Mouse (Mus musculus) mouse embryonic stem cell (cell line): ENCODE results near the gene Tbl1x.

Experiments used
- in situ Hi-C, 2 experiments: fragments of 300-500 bp; cut with MboI; formaldehyde crosslinking; loops; 1 replicate in 1 of 2; 3 replicates in 1 of 2; pipeline ENCODE4 v1.14.3; 2019 to 2020; ENCODE audit warnings: low sequenced_read_pairs in 2 of 2, low pct_unique_long_range_greater_than_20kb in 1 of 2, mixed read lengths in 1 of 2; ENCODE audit not compliant: unreplicated experiment in 1 of 2

Tbl1x gene

GRCm38 (mm10) chrX:77510371-77511300 lies at the start of gene Tbl1x:
Gene Tbl1x (plus strand): TSS chrX:77511013.
- in situ Hi-C loops, result loop anchor here in 1 of 2 experiments (10.0 kb wide), 1 partner anchor 114 kb away; no protein-coding TSS in a partner anchor

- in situ Hi-C loops, result no loop called here
Observed at GRCm38 (mm10) chrX:77469216-77469615, 41.6 kb upstream of the Tbl1x start.

- in situ Hi-C loops, result no loop called here
Observed at GRCm38 (mm10) chrX:77472858-77473257, 38.0 kb upstream of the Tbl1x start.

GRCm38 (mm10) chrX:77473511-77473910 lies 37.3 kb upstream of the Tbl1x start:
- in situ Hi-C loops, result no loop called here

- in situ Hi-C loops, result no loop called here
Observed at GRCm38 (mm10) chrX:77474551-77474950, 36.3 kb upstream of the Tbl1x start.

GRCm38 (mm10) chrX:77477526-77477925 lies 33.3 kb upstream of the Tbl1x start:
- in situ Hi-C loops, result no loop called here

GRCm38 (mm10) chrX:77487922-77488799 lies 22.7 kb upstream of the Tbl1x start:
- in situ Hi-C loops, result no loop called here

- in situ Hi-C loops, result no loop called here
Observed at GRCm38 (mm10) chrX:77490127-77490526, 20.7 kb upstream of the Tbl1x start.

GRCm38 (mm10) chrX:77509149-77509548 lies 1.7 kb upstream of the Tbl1x start:
- in situ Hi-C loops, result loop anchor here in 1 of 2 experiments (10.0 kb wide), 1 partner anchor 74 kb away; no protein-coding TSS in a partner anchor

- in situ Hi-C loops, result loop anchor here (10.0 kb wide), 2 partner anchors 75 to 115 kb away; no protein-coding TSS in a partner anchor
Observed at GRCm38 (mm10) chrX:77509776-77510175, 1.0 kb upstream of the Tbl1x start.

- in situ Hi-C loops, result loop anchor here in 1 of 2 experiments (10.0 kb wide), 1 partner anchor 113 kb away; no protein-coding TSS in a partner anchor
Observed at GRCm38 (mm10) chrX:77511301-77511993, 634 bp downstream of the Tbl1x start.

- in situ Hi-C loops, result loop anchor here in 1 of 2 experiments (10.0 kb wide), 1 partner anchor 113 kb away; no protein-coding TSS in a partner anchor
Observed at GRCm38 (mm10) chrX:77511994-77512485, 1.2 kb downstream of the Tbl1x start.

GRCm38 (mm10) chrX:77517274-77518085 lies 6.7 kb downstream of the Tbl1x start:
- in situ Hi-C loops, result loop anchor here in 1 of 2 experiments (10.0 kb wide), 1 partner anchor 107 kb away; no protein-coding TSS in a partner anchor

GRCm38 (mm10) chrX:77518929-77519328 lies 8.1 kb downstream of the Tbl1x start:
- in situ Hi-C loops, result loop anchor here in 1 of 2 experiments (10.0 kb wide), 1 partner anchor 106 kb away; no protein-coding TSS in a partner anchor

GRCm38 (mm10) chrX:77522842-77523375 lies 12.1 kb downstream of the Tbl1x start:
- in situ Hi-C loops, result no loop called here

GRCm38 (mm10) chrX:77525179-77525578 lies 14.4 kb downstream of the Tbl1x start:
- in situ Hi-C loops, result no loop called here

- in situ Hi-C loops, result no loop called here
Observed at GRCm38 (mm10) chrX:77528401-77528800, 17.6 kb downstream of the Tbl1x start.
